Mouse (Mus musculus): ENCODE data around the gene Aven.
"Not testable (repeated sequence)": the region's sequence is repeated elsewhere in the genome, so short reads cannot be mapped to it uniquely, and the experiment has no call there.

Gene Aven

DNA sequence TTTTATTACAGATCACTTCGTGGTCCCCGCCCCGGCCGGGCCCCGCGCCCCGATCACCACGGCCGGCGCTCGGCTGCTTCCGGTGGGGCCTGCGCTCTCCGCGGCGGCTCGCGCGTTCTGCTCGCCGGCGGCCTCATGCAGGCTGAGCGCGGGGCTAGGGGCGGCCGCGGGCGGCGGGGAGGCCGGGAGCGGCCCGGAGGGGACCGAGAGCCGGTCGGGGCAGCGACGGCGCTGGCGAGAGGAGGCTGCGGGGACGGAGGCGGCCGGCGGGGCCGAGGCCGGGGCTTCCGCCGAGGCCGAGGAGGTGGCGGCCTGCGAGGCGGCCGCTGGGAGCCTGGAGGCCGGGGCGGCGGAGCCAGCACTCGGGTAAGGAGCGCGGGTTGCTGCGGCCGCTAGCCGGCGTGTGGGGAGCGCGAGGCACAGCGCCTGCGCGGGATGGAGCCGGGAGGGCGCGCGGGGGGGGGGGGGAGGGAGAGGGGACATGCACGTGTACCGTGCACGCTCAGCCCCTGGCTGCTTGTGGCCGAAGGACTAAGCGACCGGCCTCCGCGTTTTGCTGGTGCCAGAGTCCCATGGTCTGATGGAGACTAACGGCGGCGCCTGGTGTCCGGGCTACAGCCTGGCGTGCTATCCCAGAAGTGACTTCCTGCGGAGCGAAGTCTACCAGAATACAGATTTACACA, at the start of gene Aven:
TSS of gene Aven (plus strand) at position 109 of the 683 bp plus-strand sequence.
- DNase-seq (ENCODE audit: low read depth), result peak; percentile 42

DNA sequence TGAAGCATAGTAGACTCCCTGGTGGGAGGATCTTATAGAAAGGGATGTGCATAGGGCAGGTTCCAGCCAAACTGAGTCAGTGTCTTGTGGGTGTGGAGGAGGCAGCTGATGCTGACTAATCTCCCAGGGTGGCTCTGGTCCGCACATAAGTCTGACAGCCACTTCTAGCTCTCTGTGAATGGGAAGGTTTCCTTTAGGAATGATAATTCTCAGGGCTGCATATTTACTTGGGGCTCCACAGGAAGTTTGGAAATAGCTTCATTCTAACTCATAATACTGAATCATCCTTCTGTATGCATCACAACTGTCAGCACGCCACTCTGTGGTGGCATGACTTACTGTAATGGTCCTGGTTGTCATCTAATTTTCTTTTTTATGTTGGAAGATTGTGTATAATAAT, 49.3 kb upstream of the Aven start:
- DNase-seq (ENCODE audit: low read depth), result no peak

DNA sequence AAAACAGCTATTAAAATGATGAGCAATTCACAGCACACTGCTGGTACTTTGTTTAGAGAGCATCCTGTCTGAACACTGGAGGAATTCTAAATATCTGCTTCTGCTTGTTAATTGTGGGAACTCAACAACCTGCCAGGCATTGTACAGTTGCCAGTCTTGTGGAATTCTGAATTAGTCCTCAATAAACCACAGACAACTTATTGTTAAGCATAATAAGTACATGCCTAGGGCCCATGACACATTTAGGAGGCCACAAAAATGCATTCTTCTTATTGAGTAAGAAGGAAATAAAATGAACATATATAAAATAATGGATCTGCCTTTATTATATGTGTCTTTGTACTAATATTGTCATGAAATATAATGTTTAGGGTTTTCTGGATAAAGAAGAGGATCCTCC, 47.3 kb upstream of the Aven start:
- DNase-seq (ENCODE audit: low read depth), result no peak

DNA sequence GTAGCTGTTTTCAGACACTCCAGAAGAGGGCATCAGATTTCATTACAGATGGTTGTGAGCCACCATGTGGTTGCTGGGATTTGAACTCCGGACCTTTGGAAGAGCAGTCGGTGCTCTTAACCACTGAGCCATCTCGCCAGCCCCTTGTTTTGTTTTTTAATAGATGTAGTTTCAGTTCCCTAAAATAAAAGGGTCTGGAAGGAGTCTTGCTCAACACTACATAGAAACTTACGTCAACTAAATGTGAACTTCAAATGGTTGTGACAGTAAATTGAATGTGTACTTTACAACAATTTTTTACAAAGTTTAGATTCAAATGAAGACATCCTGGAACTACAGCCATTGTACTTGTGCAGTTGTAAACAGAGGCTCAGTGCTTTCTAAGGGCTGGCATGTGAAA, 44.7 kb upstream of the Aven start:
- DNase-seq (ENCODE audit: low read depth), result not testable (repeated sequence)

DNA sequence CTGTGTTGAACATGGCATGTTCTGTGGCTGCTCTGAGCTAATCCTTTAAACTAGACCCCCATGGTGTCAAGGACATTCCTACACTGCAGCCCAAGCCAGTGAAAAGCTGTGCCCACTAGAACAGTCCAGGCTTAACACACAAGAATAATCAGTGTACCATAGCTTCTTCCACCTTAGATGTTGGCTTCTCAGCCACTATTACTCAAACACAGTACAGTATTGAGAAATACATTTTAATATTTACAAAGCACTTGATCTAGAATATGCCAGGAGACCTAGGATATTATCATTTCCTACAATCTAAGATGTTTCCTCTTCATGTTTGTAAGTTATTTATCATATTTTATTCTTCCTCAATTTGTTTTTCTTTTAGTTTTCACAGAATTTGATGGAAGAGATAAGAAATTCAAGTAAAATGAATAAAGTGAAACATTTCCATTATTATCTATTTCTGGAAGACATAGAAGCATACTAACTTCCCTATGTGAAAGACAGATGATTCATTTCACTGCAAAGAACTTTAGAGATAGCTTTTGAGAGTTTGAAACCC, 44.2 kb upstream of the Aven start:
- DNase-seq (ENCODE audit: low read depth), result no peak

DNA sequence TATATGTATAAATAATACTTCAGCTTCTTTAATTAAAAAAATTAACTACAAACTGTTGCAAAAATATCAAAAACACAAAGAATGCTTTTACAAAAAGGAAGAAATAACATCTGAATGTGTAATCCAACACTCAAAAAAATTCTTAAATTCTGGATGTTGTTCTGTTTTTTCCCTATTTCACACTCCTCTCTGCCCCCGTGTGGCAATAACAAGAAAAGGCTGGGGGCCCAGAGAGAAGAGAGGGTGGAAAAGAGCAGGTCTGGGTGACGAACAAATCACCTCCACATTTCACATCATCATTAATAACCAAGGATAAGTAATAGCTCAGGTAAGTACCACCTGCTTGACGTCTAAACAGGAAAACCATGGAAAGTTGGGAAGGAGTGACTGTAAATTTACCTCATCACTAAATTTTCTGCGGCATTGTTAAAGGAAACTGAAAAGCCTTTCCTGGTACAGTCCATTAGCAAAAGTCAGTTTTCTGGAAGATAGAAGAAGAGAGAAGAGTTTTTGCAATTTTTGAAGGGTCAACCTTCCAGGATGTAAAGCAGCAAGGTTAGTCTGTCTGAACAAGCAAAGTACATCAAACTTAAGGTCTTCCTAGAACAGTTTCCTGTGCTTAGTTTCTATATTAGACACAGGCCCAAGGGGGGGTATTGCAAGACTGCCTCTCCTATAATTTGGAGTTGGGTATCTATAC, 43.0 kb upstream of the Aven start:
- peak; percentile 36 for DNase-seq (ENCODE audit: low read depth)

DNA sequence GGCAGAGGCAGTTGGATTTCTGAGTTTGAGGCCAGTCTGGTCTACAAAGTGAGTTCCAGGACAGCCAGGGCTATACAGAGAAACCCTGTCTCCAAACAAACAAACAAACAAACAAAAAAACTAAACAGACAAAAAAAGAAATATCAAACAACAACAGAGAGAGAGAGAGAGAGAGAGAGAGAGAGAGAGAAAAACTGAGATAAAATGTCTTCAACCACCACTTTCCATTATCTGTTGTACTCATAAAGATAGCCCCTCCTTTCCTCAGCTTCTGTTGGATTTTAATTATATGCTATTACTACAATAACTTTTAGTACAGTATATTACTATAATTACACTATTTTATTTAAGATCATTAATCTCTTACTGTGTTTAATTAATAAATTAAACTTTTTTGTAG, 40.3 kb upstream of the Aven start:
- DNase-seq (ENCODE audit: low read depth), result not testable (repeated sequence)

DNA sequence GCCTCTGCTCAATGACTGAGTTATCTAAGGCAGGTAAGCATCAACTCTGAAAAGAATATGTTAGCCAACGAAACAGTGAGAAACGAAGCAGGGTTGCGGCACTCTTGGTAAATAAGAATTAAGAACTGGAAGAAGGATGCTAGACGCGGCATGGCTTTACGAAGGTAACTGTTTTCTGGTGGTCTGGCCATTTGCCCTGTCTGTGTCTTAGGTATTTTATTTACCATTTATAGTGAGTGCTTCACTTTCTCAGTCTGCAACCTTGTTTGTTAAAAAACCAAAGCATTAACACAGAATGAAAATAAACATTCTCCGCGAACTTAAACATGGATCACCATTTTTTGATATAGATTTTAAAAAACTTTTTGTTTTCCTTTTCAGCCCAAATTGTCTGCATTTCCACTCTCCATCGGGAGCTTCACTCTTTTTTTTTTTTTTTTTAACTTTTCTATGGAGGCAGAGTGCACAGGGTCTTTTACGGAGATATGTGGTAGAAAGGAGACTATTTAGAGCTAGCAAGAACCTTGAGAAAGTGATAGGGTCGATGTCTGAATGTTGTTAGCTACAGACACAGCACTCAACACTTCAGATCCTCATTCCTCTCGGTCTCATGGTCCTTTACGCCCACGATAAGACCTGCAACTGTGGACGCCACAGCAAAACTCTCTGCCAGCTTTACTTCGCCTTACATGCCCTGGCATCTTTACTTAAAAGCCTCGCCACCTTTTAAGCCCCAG, 38.5 kb upstream of the Aven start:
- DNase-seq (ENCODE audit: low read depth), result no peak

DNA sequence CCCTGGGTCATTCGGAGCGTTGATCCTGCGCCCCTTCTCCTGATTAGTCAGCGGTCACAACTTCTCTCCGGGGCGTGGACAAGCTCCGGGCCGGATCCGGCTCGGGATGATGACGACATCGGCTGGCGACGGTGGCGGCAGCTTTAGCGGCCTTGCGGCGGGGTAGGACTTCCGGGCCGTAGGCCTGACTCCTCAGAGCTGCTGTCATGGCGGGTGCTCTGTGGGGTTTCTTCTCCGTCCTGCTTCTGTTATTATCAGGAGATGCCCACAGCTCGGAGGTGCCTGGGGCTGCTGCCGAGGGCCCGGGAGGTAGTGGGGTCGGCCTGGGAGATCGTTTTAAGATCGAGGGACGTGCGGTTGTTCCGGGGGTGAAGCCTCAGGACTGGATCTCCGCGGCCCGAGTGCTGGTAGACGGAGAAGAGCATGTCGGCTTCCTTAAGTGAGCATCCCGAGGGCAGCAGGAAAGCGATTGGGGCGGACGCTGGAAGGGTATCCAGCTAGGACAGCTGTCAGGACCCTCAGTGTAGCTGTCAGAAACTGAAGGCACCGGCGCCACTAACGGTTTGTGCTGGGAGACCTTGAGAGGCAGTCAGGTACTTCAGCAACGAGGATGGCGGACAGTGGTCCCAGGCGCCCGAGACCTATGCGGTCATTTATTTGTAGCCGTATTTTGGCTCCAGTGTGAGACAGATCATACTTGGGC, 37.8 kb upstream of the Aven start, which contains the start of gene Emc7:
TSS of gene Emc7 (plus strand) at position 136 of the 703 bp plus-strand sequence.
- peak; percentile 86 for DNase-seq (ENCODE audit: low read depth)

DNA sequence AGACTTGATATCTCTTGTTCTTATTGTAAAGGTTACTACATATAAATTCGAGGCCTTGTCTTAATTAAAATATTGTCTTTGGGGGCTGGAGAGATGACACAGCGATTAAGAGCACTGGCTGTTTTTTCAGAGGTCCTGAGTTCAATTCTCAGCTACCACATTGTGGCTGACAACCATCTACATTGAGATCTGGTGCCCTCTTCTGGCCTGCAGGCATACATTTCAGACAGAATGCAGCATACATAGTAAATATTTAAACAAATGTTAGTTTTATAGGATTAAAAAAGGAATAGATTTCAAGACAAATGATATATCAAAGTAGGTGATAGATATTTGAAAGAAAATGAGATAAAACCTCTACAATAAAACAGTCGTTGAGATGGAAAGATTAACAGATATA, 32.2 kb upstream of the Aven start:
- no peak for DNase-seq (ENCODE audit: low read depth)

DNA sequence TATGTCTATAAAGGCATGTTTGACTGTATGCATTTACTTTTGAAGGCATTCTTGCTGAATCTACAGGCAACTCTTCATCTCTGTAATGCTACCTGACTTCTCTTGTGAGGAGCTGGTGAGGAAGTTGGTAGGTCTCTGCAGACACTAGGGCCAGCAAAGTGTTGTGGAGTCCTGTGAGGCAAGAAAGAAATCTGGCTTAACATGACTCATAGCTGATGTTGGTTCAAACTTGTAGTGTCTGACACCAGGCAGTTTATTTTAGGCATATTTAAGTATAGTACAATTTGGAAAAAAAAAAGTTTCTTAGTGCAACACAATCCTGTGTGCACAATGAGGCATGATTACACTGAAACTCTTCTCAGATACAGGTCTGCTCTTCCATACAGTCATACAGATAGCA, 23.2 kb upstream of the Aven start:
- no peak for DNase-seq (ENCODE audit: low read depth)

DNA sequence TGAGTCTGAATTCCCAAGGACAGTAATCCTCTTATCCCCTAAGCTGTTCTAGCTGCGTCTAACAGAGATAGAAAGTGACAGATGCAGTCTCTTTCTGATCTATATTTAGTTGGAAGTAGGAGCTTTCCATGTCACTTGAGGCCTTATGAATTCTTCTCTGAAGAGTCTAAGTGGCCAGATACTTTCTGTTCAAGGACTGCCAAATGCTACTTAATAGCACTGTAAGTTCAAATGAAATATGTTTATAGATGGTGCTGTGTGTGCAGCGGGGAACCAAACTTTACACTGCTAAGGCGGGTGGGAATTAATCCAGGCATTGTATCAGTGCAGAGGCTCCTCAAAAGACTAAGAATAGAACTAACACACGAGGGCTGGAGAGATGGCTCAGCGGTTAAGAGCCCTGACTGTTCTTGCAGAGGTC, 21.8 kb upstream of the Aven start:
- no peak for DNase-seq (ENCODE audit: low read depth)

DNA sequence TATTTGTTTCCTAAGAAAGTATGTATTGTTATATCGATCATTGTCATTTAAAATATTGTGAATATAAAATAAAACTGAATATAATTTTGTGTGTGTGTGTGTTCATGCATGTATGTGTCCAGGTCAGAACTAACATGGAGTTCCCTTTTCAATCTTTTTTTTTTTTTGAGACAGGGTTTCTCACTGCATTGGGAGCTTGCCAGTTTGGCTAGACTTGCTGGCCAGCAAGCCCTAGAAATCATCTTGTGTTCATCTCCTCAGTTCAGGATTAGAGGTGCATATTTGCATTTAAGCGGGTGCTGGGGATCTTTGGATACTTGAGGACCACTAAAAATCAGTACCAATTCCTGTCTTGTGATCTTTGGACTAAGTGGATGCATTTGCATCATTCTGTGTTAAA, 20.7 kb upstream of the Aven start:
- no peak for DNase-seq (ENCODE audit: low read depth)

DNA sequence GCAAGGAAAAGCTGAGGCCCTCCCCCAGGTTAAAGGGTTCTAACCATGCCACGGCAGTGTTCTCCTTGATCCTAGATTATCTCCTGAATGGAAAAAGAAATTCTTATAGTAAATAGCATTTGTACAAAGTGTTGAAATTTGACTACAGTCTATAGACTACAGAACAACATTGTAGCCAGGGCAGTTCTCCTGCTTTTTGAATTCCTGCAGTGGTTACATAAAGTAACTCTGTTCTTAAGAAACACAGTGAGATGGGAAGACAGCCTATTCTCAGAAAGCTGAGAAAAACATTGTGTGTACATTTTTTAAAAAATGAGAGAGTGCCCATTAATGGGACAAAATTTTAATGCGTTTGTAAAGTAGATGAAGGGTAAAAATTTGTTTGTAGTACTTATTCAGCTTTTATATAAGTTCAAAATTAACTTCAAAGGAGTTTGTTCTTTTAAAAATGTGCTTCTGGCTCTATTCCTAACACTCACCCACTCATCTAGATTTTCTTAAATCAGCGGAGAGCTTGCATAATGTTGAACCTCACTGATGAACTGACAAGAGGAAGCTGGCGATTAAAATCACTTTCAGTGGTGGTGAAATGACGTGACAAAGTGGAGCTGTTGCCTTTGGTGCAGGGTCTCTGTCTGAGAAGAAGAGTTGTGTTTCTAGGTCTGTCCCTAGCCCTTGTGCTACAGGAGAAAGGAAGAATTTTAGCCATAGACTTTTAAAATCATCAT, 17.6 kb upstream of the Aven start:
- no peak for DNase-seq (ENCODE audit: low read depth)

DNA sequence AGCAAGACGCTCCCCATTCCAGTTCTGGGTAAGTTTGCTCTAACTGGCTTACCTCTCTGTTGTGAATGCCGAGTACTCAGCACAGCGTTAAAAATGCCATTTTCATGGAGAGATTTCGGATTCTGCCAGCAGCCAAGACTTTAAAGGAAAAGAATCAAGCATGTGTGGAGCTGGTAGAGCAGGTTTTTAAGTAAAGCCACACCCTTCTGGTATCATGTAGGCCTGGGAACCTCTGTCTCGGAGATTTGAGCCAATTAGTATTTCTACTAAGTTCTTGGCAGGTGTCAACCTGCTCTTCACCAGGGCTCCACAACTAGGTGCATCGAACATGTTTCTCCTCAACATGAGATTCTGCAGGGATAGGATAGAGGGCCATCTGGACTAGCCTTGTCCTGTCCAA, 16.2 kb upstream of the Aven start:
- DNase-seq (ENCODE audit: low read depth), result no peak

DNA sequence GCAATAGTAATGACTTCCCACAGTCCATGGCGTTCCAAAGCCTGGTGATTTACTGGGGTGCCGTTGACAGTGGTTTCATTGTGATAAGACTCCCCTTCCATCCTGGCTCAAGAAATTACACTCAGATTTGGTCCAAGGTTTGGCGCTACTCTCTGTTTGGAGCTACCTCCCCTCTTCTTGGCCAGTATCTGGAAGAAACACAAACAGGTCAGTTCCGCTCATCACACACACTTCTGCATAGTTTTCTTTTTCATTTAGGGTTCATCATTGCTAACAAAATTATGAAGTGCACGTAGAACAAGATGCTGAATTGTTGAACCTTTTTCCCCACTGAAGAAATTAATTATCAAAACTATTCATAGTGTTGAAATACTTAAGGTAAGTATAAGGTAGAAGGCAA, 12.1 kb upstream of the Aven start, which contains the start of gene Chrm5:
TSS of gene Chrm5 (minus strand) at position 101 of the 400 bp plus-strand sequence.
- DNase-seq (ENCODE audit: low read depth), result no peak

DNA sequence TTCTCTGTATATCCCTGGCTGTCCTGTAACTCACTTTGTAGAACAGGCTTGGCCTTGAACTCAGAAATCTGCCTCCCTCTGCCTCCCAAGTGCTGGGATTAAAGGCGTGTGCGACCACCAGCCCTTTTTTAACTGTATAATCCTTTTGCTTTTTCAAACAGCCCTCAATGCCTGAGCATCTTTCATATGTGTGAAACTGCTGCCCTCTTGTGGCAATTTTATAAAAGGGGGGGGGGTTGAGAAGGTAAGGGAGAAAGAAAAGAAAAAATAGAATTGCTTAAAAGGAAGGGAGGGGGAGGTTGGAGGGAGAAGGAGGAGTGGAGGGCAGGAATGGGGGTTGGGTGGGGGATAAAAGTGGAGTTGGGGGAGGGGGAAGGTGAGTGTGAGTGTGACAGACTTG, 11.2 kb upstream of the Aven start:
- DNase-seq (ENCODE audit: low read depth), result peak; percentile 47

DNA sequence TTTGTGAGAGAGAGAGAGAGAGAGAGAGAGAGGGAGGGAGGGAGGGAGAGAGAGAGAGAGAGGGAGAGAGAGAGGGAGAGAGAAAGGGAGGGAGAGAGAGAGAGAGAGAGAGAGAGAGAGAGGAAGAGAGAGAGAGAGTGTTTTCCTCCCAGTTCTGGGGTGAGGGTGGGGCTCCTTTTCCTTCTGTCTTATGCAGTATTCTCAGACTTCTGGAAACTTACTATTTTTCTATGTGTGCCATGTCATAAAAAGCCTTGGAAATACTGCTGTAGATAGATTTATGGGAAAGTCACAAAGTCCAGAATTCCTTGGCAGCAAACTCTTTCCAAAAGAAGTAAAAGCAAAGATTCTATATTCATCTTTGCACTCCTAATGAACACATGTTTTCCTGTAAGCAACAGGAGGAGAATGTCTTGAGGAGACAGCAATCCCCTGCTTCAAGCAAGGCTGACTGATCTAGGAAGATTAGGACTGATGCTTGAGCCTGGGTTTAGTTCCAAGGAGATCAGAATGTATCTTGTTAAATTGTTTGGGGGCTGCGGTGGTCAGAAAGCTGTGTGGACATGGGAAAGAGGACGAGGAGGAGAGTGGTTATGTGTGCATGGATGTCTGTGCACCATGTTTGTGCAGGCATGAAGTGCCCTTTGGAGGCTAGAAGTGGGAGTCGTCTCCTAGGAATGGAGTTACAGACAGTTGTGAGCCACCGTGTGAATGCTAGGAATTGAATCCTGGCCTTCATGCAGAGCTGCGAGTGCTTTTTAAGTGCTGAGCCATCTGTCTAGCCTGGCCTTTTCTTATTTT, 10.0 kb upstream of the Aven start:
- no peak for DNase-seq (ENCODE audit: low read depth)

DNA sequence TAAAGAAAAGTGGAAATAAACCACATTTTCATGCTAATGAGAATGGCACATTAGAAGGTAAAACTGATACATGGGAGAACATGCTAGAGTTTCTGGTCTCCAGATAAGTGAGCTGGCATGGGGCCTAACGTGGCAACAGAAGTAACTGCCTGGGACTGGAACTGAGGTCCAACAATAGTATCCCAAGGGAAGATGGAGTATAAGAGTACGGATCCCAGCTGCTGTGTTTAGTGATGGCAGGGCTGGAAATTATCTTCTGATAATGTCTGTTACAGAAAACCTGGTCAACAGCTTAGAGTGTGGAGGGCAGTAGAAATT, 9.5 kb upstream of the Aven start:
- DNase-seq (ENCODE audit: low read depth), result no peak

DNA sequence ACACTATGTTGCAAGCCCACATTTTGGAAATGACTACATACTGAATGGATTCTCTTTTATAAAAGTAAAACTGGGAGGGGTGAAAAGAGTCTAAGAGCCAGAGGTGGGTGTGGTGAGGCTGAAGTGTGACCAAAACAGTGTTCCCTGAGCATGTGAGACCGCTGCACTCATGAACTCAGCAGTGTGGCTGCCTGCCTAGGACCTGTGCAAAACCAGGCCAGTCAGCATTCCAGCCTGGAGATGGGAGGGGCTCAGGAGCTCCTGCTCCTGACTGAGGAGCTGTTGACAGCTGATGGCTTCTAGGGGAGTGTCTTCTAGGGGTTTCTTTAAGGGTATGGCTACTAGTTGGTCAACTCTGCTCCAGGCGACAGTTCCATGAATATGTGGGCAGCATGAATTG, 7.9 kb upstream of the Aven start:
- DNase-seq (ENCODE audit: low read depth), result no peak

Measured in c-Kit-positive CD71-negative TER-119-negative erythroid progenitor cells, embryonic 14.5 days (primary cell).